Mouse (Mus musculus): ENCODE measurements around the gene Slc20a1. TPM values are rescaled to one million over a fixed set of nuclear protein-coding genes. Genes with fewer than 3 reads are reported as not detected.

Slc20a1 gene
- polyA plus RNA-seq, 1 experiment from 2014 or later = 34.4 TPM

GRCm38 (mm10) chr2:129199328-129200085 is 943 bp downstream of the Slc20a1 start:
- WGBS = 17% methylated on average over 25 of the region's 31 CpGs
- no peak; the same call in 1 of the 2 replicates for ATAC-seq (ENCODE audit: insufficient read depth)
- no peaks in the 10 kb centered on the region for H3K27me3 ChIP-seq (ENCODE audit: insufficient read depth, low read length)
- H3K4me2 ChIP-seq = peak overlapping the region; percentile 92
- peak overlapping the region; percentile 81 for H3K4me3 ChIP-seq (ENCODE audit: low read depth, low read length)
- H3K36me3 ChIP-seq (ENCODE audit: insufficient read depth) = peaks cover 42% of the 10 kb centered on the region
- 0 out of 2 replicates have a peak, but pooled peaks cover 3% of the 10 kb centered on the region for H3K4me1 ChIP-seq (ENCODE audit: insufficient read depth)
- H3K9ac ChIP-seq = peak overlapping the region; percentile 90
- TF ChIP-seq CTCF (IDR thresholded peaks at IDR 0.05; ENCODE audit: low read depth) = no peak
- peak; percentile 60 for DNase-seq
- H3K27ac ChIP-seq (ENCODE audit: low read depth) = peak overlapping the region; percentile 87
- no peaks in the 10 kb centered on the region for H3K9me3 ChIP-seq (ENCODE audit: low read depth, low read length)

GRCm38 (mm10) chr2:129205000-129205399 is 6.4 kb downstream of the Slc20a1 start:
- WGBS = 80% methylated on average over 6 of the region's 6 CpGs
- Histone ChIP-seq H3K27me3 (ENCODE audit: insufficient read depth, low read length) (no peaks in the 10 kb centered on the region), H3K27ac (ENCODE audit: low read depth) (no peak overlapping the region), H3K4me3 (ENCODE audit: low read depth, low read length) (no peak overlapping the region), H3K9ac (no peak overlapping the region), H3K36me3 (ENCODE audit: insufficient read depth) (peaks cover 97% of the 10 kb centered on the region), H3K9me3 (ENCODE audit: low read depth, low read length) (no peaks in the 10 kb centered on the region), H3K4me1 (ENCODE audit: insufficient read depth) (0 out of 2 replicates have a peak, but pooled peaks cover 3% of the 10 kb centered on the region), H3K4me2 (no peak overlapping the region)
- ATAC-seq (ENCODE audit: insufficient read depth) (no peak), DNase-seq (no peak)
- TF ChIP-seq CTCF (IDR thresholded peaks at IDR 0.05; ENCODE audit: low read depth) = no peak

GRCm38 (mm10) chr2:129206824-129207223 is 8.3 kb downstream of the Slc20a1 start:
- DNase-seq = no peak
- no peak for ATAC-seq (ENCODE audit: insufficient read depth)
- no peak for TF ChIP-seq CTCF (IDR thresholded peaks at IDR 0.05; ENCODE audit: low read depth)
- Histone ChIP-seq H3K4me3 (ENCODE audit: low read depth, low read length) (no peak overlapping the region), H3K36me3 (ENCODE audit: insufficient read depth) (peaks cover 99% of the 10 kb centered on the region), H3K27ac (ENCODE audit: low read depth) (no peak overlapping the region), H3K4me1 (ENCODE audit: insufficient read depth) (no peaks in the 10 kb centered on the region), H3K9me3 (ENCODE audit: low read depth, low read length) (no peaks in the 10 kb centered on the region), H3K9ac (no peak overlapping the region), H3K4me2 (no peak overlapping the region), H3K27me3 (ENCODE audit: insufficient read depth, low read length) (no peaks in the 10 kb centered on the region)
- 86% methylated on average over 8 of the region's 8 CpGs for WGBS

- TF ChIP-seq CTCF (IDR thresholded peaks at IDR 0.05; ENCODE audit: low read depth) = no peak
- H3K36me3 ChIP-seq (ENCODE audit: insufficient read depth) = peaks cover 95% of the 10 kb centered on the region
- DNase-seq = no peak
- no peaks in the 10 kb centered on the region for H3K4me1 ChIP-seq (ENCODE audit: insufficient read depth)
- no peak overlapping the region for H3K27ac ChIP-seq (ENCODE audit: low read depth)
- WGBS = 84% methylated on average over 8 of the region's 8 CpGs
- H3K4me2 ChIP-seq = no peak overlapping the region
- H3K9me3 ChIP-seq (ENCODE audit: low read depth, low read length) = no peaks in the 10 kb centered on the region
- no peak overlapping the region for H3K4me3 ChIP-seq (ENCODE audit: low read depth, low read length)
- ATAC-seq (ENCODE audit: insufficient read depth) = no peak
- no peak overlapping the region for H3K9ac ChIP-seq
- H3K27me3 ChIP-seq (ENCODE audit: insufficient read depth, low read length) = no peaks in the 10 kb centered on the region
Observed at GRCm38 (mm10) chr2:129208181-129208746, 9.7 kb downstream of the Slc20a1 start.

GRCm38 (mm10) chr2:129210089-129210749 is 11.7 kb downstream of the Slc20a1 start:
- H3K4me1 ChIP-seq (ENCODE audit: insufficient read depth) = no peaks in the 10 kb centered on the region
- no peak overlapping the region for H3K4me2 ChIP-seq
- peaks cover 75% of the 10 kb centered on the region for H3K36me3 ChIP-seq (ENCODE audit: insufficient read depth)
- no peaks in the 10 kb centered on the region for H3K27me3 ChIP-seq (ENCODE audit: insufficient read depth, low read length)
- H3K9me3 ChIP-seq (ENCODE audit: low read depth, low read length) = no peaks in the 10 kb centered on the region
- no peak overlapping the region for H3K9ac ChIP-seq
- DNase-seq (no peak), ATAC-seq (ENCODE audit: insufficient read depth) (no peak)
- WGBS = 83% methylated on average over 8 of the region's 8 CpGs
- no peak for TF ChIP-seq CTCF (IDR thresholded peaks at IDR 0.05; ENCODE audit: low read depth)
- no peak overlapping the region for H3K27ac ChIP-seq (ENCODE audit: low read depth)
- no peak overlapping the region for H3K4me3 ChIP-seq (ENCODE audit: low read depth, low read length)

GRCm38 (mm10) chr2:129211255-129211654 is 12.7 kb downstream of the Slc20a1 start:
- WGBS = 82% methylated on average over 4 of the region's 4 CpGs
- no peak overlapping the region for H3K9ac ChIP-seq
- TF ChIP-seq CTCF (IDR thresholded peaks at IDR 0.05; ENCODE audit: low read depth) = peak; percentile 23; the same call in 1 of the 2 replicates
- no peak for ATAC-seq (ENCODE audit: insufficient read depth)
- no peaks in the 10 kb centered on the region for H3K9me3 ChIP-seq (ENCODE audit: low read depth, low read length)
- H3K4me3 ChIP-seq (ENCODE audit: low read depth, low read length) = no peak overlapping the region
- H3K36me3 ChIP-seq (ENCODE audit: insufficient read depth) = peaks cover 65% of the 10 kb centered on the region
- no peaks in the 10 kb centered on the region for H3K27me3 ChIP-seq (ENCODE audit: insufficient read depth, low read length)
- no peak overlapping the region for H3K4me2 ChIP-seq
- H3K27ac ChIP-seq (ENCODE audit: low read depth) = no peak overlapping the region
- H3K4me1 ChIP-seq (ENCODE audit: insufficient read depth) = no peaks in the 10 kb centered on the region
- DNase-seq = peak; percentile 17

GRCm38 (mm10) chr2:129211957-129212356 is 13.4 kb downstream of the Slc20a1 start:
- Histone ChIP-seq H3K36me3 (ENCODE audit: insufficient read depth) (peaks cover 58% of the 10 kb centered on the region), H3K27ac (ENCODE audit: low read depth) (no peak overlapping the region), H3K4me2 (no peak overlapping the region), H3K27me3 (ENCODE audit: insufficient read depth, low read length) (no peaks in the 10 kb centered on the region), H3K9me3 (ENCODE audit: low read depth, low read length) (no peaks in the 10 kb centered on the region), H3K4me3 (ENCODE audit: low read depth, low read length) (no peak overlapping the region), H3K9ac (no peak overlapping the region), H3K4me1 (ENCODE audit: insufficient read depth) (no peaks in the 10 kb centered on the region)
- no peak for DNase-seq
- WGBS = 53% methylated on average over 2 of the region's 2 CpGs
- no peak for ATAC-seq (ENCODE audit: insufficient read depth)
- no peak for TF ChIP-seq CTCF (IDR thresholded peaks at IDR 0.05; ENCODE audit: low read depth)

Data from lung, embryonic 14.5 days (tissue).